Mouse (Mus musculus) kidney, adult 2 months (tissue): ENCODE data around the gene Abhd16a. TPM values are rescaled to one million over a fixed set of nuclear protein-coding genes. Genes with fewer than 3 reads are reported as not detected.

ENCODE experiments used
- DNase-seq: peaks from one replicate; pipeline ENCODE4 v3.0.0; 2021
- H3K27ac ChIP-seq: fragments of 200-500 bp; 2 replicates; pipeline ENCODE4 v1.5.1; 2012; ENCODE audit warnings: low read depth, low read length, control low read depth, inconsistent platforms; ENCODE audit not compliant: insufficient read depth
- H3K27me3 ChIP-seq: fragments of 200-500 bp; replicated peaks from 2 replicates; pipeline ENCODE4 v1.6.1; 2012; ENCODE audit warnings: mild to moderate bottlenecking, moderate library complexity, low read length, inconsistent platforms; ENCODE audit not compliant: control insufficient read depth, insufficient read depth
- H3K36me3 ChIP-seq: fragments of 200-500 bp; 2 replicates; pipeline ENCODE4 v1.6.1; 2012; ENCODE audit warnings: mild to moderate bottlenecking, moderate library complexity, low read length, inconsistent platforms; ENCODE audit not compliant: control insufficient read depth, insufficient read depth
- H3K4me1 ChIP-seq: fragments of 200-500 bp; 2 replicates; pipeline ENCODE4 v1.6.1; 2011; ENCODE audit warnings: low read length; ENCODE audit not compliant: control insufficient read depth, insufficient read depth
- H3K4me3 ChIP-seq: fragments of 200-500 bp; 2 replicates; pipeline ENCODE4 v1.5.1; 2011; ENCODE audit warnings: mild to moderate bottlenecking, low read depth, low read length, control low read depth; ENCODE audit not compliant: insufficient read depth
- CTCF ChIP-seq: fragments of 200-500 bp; conservative IDR thresholded peaks from 2 replicates; pipeline ENCODE4 v1.5.1; 2011; ENCODE audit warnings: low read depth, mild to moderate bottlenecking, control low read depth, low read length, moderate library complexity, mixed read lengths; ENCODE audit not compliant: insufficient read depth, insufficient read length
- POLR2A ChIP-seq: fragments of 200-500 bp; IDR thresholded peaks from one replicate; pipeline ENCODE4 v1.6.1; 2011; ENCODE audit warnings: low read depth, low read length, control low read depth
- WGBS: fragments of 180-500 bp; shearing (Covaris S2); methylation state at CpG from one replicate; pipeline ENCODE4 v1.1.7; 2018; 5-methylcytosine and 5-hydroxymethylcytosine counted together
- polyA plus RNA-seq: library from polyadenylated mRNA; depleted of rRNA; stranded (reverse); fragments of >200 nt; gene quantifications from 2 replicates; pipeline ENCODE4 v1.2.3, GENCODE M21; 2012

Abhd16a gene
- polyA plus RNA-seq, 1 experiment, result 156 TPM

- H3K4me3 ChIP-seq, result peak overlapping the region; percentile 34
- TF ChIP-seq POLR2A (no peak), CTCF (no peak)
- H3K27me3 ChIP-seq, result no peaks in the 10 kb centered on the region
- DNase-seq, result no peak
- 55% methylated on average over 8 of the region's 8 CpGs for WGBS
- peaks cover 5% of the 10 kb centered on the region; the same call in 1 of the 2 replicates for H3K4me1 ChIP-seq
- H3K36me3 ChIP-seq, result peaks cover 3% of the 10 kb centered on the region; the same call in 1 of the 2 replicates
- peak overlapping the region; percentile 100; the same call in 1 of the 2 replicates for H3K27ac ChIP-seq
Measured at GRCm38 (mm10) chr17:35090166-35090932, 1.3 kb downstream of the Abhd16a start.

GRCm38 (mm10) chr17:35092403-35093198 lies 3.5 kb downstream of the Abhd16a start:
- Histone ChIP-seq H3K4me3 (no peak overlapping the region), H3K27me3 (no peaks in the 10 kb centered on the region), H3K36me3 (peaks cover 3% of the 10 kb centered on the region), H3K27ac (no peak overlapping the region), H3K4me1 (peaks cover 5% of the 10 kb centered on the region; the same call in 1 of the 2 replicates)
- no peak for DNase-seq
- 75% methylated on average over 14 of the region's 14 CpGs for WGBS
- TF ChIP-seq CTCF, result no peak
- TF ChIP-seq POLR2A, result no peak

GRCm38 (mm10) chr17:35094475-35095365 lies 5.7 kb downstream of the Abhd16a start:
- Histone ChIP-seq H3K4me1 (peaks cover 5% of the 10 kb centered on the region; the same call in 1 of the 2 replicates), H3K27ac (no peak overlapping the region), H3K27me3 (no peaks in the 10 kb centered on the region), H3K4me3 (no peak overlapping the region), H3K36me3 (peaks cover 3% of the 10 kb centered on the region)
- no peak for DNase-seq
- WGBS, result 88% methylated on average over 15 of the region's 15 CpGs
- TF ChIP-seq POLR2A (no peak), CTCF (no peak)

GRCm38 (mm10) chr17:35096597-35096996 lies 7.5 kb downstream of the Abhd16a start:
- no peaks in the 10 kb centered on the region for H3K4me1 ChIP-seq
- no peak for TF ChIP-seq CTCF
- TF ChIP-seq POLR2A, result no peak
- no peak overlapping the region for H3K4me3 ChIP-seq
- no peak for DNase-seq
- H3K27ac ChIP-seq, result no peak overlapping the region
- 86% methylated on average over 12 of the region's 12 CpGs for WGBS
- H3K27me3 ChIP-seq, result no peaks in the 10 kb centered on the region
- H3K36me3 ChIP-seq, result peaks cover 3% of the 10 kb centered on the region

- no peak overlapping the region for H3K4me3 ChIP-seq
- no peak overlapping the region for H3K27ac ChIP-seq
- WGBS, result 75% methylated on average over 12 of the region's 12 CpGs
- peak; percentile 30 for DNase-seq
- H3K36me3 ChIP-seq, result peaks cover 3% of the 10 kb centered on the region
- H3K27me3 ChIP-seq, result no peaks in the 10 kb centered on the region
- TF ChIP-seq POLR2A (no peak), CTCF (no peak)
- H3K4me1 ChIP-seq, result no peaks in the 10 kb centered on the region
Measured at GRCm38 (mm10) chr17:35097164-35097655, 8.1 kb downstream of the Abhd16a start.

GRCm38 (mm10) chr17:35100196-35100765 lies 11.2 kb downstream of the Abhd16a start:
- Histone ChIP-seq H3K4me1 (peaks cover 4% of the 10 kb centered on the region; the same call in 1 of the 2 replicates), H3K27me3 (no peaks in the 10 kb centered on the region), H3K4me3 (no peak overlapping the region), H3K27ac (no peak overlapping the region), H3K36me3 (no peaks in the 10 kb centered on the region; the same call in 1 of the 2 replicates)
- no peak for TF ChIP-seq CTCF
- no peak for TF ChIP-seq POLR2A
- DNase-seq, result no peak
- WGBS, result 60% methylated on average over 10 of the region's 10 CpGs
